Mouse (Mus musculus): Measurements from ENCODE around the gene Srcin1. TPM values are rescaled to one million over a fixed set of nuclear protein-coding genes. Genes with fewer than 3 reads are reported as not detected.

The Srcin1 gene
- 0.36 and 1.1 TPM in 2 replicates for polyA plus RNA-seq (2012; rRNA removed; ENCODE audit: low replicate concordance)

DNA sequence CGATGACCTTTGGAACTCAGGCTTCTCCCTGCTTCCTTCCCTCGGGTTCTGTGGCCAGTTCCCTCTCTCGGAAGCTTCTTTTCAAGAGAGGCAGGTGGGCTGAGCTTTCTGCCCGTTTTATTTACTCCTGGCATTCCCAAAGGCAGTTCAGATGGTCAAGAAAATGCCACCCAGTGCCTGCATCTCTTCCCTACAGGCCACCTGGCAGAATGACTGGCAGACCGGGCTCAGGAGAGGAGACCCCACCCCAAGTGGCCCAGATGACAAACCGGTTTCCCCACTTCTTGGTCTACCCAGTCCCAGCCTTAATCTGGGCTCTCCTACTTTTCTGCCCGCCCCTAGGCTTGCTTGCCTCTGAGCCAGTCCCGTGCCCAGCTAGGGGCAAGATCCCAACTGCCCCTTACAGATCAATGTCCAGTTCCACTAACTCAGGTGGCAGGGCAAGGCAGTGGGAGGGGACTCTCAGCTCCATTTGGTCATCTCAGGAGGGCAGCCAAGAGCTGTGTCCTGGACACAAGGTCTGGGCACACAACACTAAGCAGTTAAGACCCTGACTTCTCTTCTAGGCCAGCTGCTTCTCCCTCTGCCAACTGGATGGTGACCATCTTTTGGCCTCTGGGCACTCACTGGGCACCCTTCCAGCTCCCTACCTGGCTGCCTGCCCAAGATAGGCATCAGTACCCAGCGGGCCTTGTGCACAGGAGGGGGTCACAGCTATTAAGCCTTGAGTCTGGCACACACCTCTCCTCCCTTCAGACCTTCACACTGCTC lies at the start of gene Srcin1:
Srcin1 (minus strand) TSS at position 51 of the 771 bp plus-strand sequence.

DNA sequence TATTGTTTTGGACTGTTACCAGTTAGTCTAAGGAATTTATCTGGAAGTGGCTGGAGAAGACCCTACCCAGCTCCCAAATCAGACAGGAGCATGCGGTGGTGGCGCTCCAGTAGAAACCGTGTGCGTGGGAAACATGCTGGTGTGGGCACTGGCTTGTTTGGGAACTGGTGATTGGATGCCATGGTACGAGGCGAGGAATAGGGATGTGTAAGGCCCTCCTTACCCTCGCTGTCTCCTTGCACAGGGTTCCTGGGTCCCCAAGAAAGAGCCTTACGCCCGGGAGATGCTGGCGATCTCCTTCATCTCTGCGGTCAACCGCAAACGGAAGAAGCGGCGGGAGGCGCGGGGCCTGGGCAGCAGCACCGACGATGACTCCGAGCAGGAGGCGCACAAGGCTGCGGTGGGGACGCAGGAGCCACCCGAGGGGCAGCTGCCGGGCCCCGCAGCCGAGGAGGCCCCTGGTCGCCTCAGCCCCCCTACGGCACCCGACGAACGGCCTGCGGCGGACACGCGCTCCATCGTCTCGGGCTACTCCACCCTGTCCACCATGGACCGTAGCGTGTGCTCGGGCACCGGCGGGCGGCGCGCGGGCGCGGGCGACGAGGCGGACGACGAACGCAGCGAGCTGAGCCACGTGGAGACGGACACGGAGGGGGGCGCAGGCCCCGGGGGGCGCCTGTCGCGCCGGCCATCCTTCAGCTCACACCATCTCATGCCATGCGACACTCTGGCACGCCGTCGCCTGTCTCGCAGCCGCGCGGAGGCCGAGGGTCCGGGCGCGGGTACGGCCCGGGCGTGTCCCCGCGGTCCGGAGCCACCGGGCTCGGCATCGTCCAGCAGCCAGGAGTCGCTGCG lies 75.9 kb downstream of the Srcin1 start, which contains the start of gene 4933428G20Rik:
4933428G20Rik (minus strand) TSS at position 476 of the 855 bp plus-strand sequence.

Other genes with a start within 250 kb of the Srcin1 start
- 0.01 and 0.09 TPM in 2 replicates for gene Gpr179, start 224.1 kb downstream of the Srcin1 start, polyA plus RNA-seq (2012; rRNA removed; ENCODE audit: low replicate concordance)
- gene Socs7, start 213.6 kb downstream of the Srcin1 start, polyA plus RNA-seq (2012; rRNA removed; ENCODE audit: low replicate concordance) = 7.7 and 11.8 TPM in 2 replicates
- 40.7 and 53.5 TPM in 2 replicates for gene Arhgap23, start 160.7 kb downstream of the Srcin1 start, polyA plus RNA-seq (2012; rRNA removed; ENCODE audit: low replicate concordance)
- gene 4933428G20Rik, start 75.8 kb downstream of the Srcin1 start, polyA plus RNA-seq (2012; rRNA removed; ENCODE audit: low replicate concordance) = not detected in 2 replicates
- 0.30 and 1.7 TPM in 2 replicates for gene Epop, start 53.5 kb upstream of the Srcin1 start, polyA plus RNA-seq (2012; rRNA removed; ENCODE audit: low replicate concordance)
- gene Mllt6, start 87.2 kb upstream of the Srcin1 start, polyA plus RNA-seq (2012; rRNA removed; ENCODE audit: low replicate concordance) = 30.3 and 50.1 TPM in 2 replicates
- 95.9 and 191 TPM in 2 replicates for gene Cisd3, start 109.6 kb upstream of the Srcin1 start, polyA plus RNA-seq (2012; rRNA removed; ENCODE audit: low replicate concordance)
- 22.7 and 72.3 TPM in 2 replicates for gene Pcgf2, start 124.3 kb upstream of the Srcin1 start, polyA plus RNA-seq (2012; rRNA removed; ENCODE audit: low replicate concordance)
- 423 and 446 TPM in 2 replicates for gene Psmb3, start 127.2 kb upstream of the Srcin1 start, polyA plus RNA-seq (2012; rRNA removed; ENCODE audit: low replicate concordance)
- 18.1 and 27.7 TPM in 2 replicates for gene Pip4k2b, start 168.5 kb upstream of the Srcin1 start, polyA plus RNA-seq (2012; rRNA removed; ENCODE audit: low replicate concordance)
- gene Cwc25, start 190.4 kb upstream of the Srcin1 start, polyA plus RNA-seq (2012; rRNA removed; ENCODE audit: low replicate concordance) = 8.0 and 11.9 TPM in 2 replicates
- 0.32 TPM in 1 of 2 replicates, not detected in the other for gene 1700001P01Rik, start 199.7 kb upstream of the Srcin1 start, polyA plus RNA-seq (2012; rRNA removed; ENCODE audit: low replicate concordance)
- 83.7 and 182 TPM in 2 replicates for gene Rpl23, start 206.3 kb upstream of the Srcin1 start, polyA plus RNA-seq (2012; rRNA removed; ENCODE audit: low replicate concordance)
- gene Lasp1, start 222.8 kb upstream of the Srcin1 start, polyA plus RNA-seq (2012; rRNA removed; ENCODE audit: low replicate concordance) = 134 and 175 TPM in 2 replicates

All from subcutaneous adipose tissue, adult 2 months (tissue).